In genomic region chr6:124911533-124912218, GRCm38 (mm10) we compare ENCODE assay signal across 10 mouse cellular contexts. TPM values are rescaled to one million over a fixed set of nuclear protein-coding genes. Genes with fewer than 3 reads are reported as not detected.
DNase-seq lines count a peak whose midpoint lies in the region; ATAC-seq and TF ChIP-seq lines count a peak whose summit lies in the region.
"Had no signal": no experiment of that assay in that cellular context is flagged by ENCODE, and none has a peak within 500 bp of the region (broad histone marks: within the 10 kb centered on the region; RNA-seq: fewer than 3 reads in every experiment).

Gene Lag3, minus strand, starts transcription at chr6:124911705.

- peaks cover 29% of the 10 kb centered on the region for H3K36me3 ChIP-seq in heart, embryonic 13.5 days
- H3K36me3 ChIP-seq in neural tube, embryonic 13.5 days = peaks cover 35% of the 10 kb centered on the region
- peaks cover 26% of the 10 kb centered on the region for H3K36me3 ChIP-seq in limb, embryonic 14.5 days (ENCODE audit: control insufficient read depth, insufficient read depth, low read length)
- H3K36me3 ChIP-seq: G1E had no signal

- WGBS in heart, embryonic 13.5 days = 18% methylated on average over 12 of the region's 13 CpGs
- WGBS in neural tube, embryonic 13.5 days = 25% methylated on average over 12 of the region's 13 CpGs
- 20% methylated on average over 11 of the region's 13 CpGs for WGBS in limb, embryonic 14.5 days

- no peak within 1 kb of the TSS for H3K4me3 ChIP-seq in heart, embryonic 13.5 days
- no peak within 1 kb of the TSS for H3K4me3 ChIP-seq in neural tube, embryonic 13.5 days
- no peak within 1 kb of the TSS for H3K4me3 ChIP-seq in limb, embryonic 14.5 days (replicated peaks; ENCODE audit: low read length)
- H3K4me3 ChIP-seq: liver, embryonic 13.5 days had no signal

- H3K9me3 ChIP-seq in heart, embryonic 13.5 days = no peaks in the 10 kb centered on the region
- no peaks in the 10 kb centered on the region for H3K9me3 ChIP-seq in neural tube, embryonic 13.5 days
- no peaks in the 10 kb centered on the region for H3K9me3 ChIP-seq in limb, embryonic 14.5 days (ENCODE audit: control insufficient read depth, low read length)
- H3K9me3 ChIP-seq: G1E; liver, embryonic 13.5 days had no signal

- H3K27me3 ChIP-seq in heart, embryonic 13.5 days (replicated peaks) = peaks cover 32% of the 10 kb centered on the region
- H3K27me3 ChIP-seq in neural tube, embryonic 13.5 days = no peaks in the 10 kb centered on the region
- H3K27me3 ChIP-seq in limb, embryonic 14.5 days (ENCODE audit: control insufficient read depth, insufficient read depth, low read length) = no peaks in the 10 kb centered on the region

- peak within 1 kb of the TSS; percentile 75 for H3K9ac ChIP-seq in heart, embryonic 13.5 days
- peak within 1 kb of the TSS; percentile 67; the same call in 1 of the 2 replicates for H3K9ac ChIP-seq in neural tube, embryonic 13.5 days
- peak within 1 kb of the TSS; percentile 40 for H3K9ac ChIP-seq in limb, embryonic 14.5 days (ENCODE audit: low read depth, low read length, severe bottlenecking)
- H3K9ac ChIP-seq: liver, embryonic 13.5 days had no signal

- ATAC-seq in heart, embryonic 13.5 days (ENCODE audit: extremely low read depth, insufficient number of reproducible peaks, low FRiP score, low TSS enrichment) = no peak
- no peak for ATAC-seq in neural tube, embryonic 13.5 days (ENCODE audit: low read depth)
- ATAC-seq in limb, embryonic 14.5 days (ENCODE audit: low FRiP score, low read depth) = no peak; the same call in 1 of the 2 replicates

- DNase-seq in heart, postnatal 14 days = no peak
- no peak for DNase-seq in neural tube, embryonic 10.5 days (ENCODE audit: extremely low spot score, low spot score)
- DNase-seq in limb, embryonic 14.5 days (ENCODE audit: low spot score) = no peak
- DNase-seq in thymus, postnatal 36 days = peak; percentile 61 to 78
- DNase-seq in frontal cortex, postnatal 10 days (ENCODE audit: low spot score in 2 of 2) = no peak
- DNase-seq in left cerebral cortex, adult 8-10 months (ENCODE audit: low spot score in 2 of 2) = no peak
- DNase-seq: liver, embryonic 13.5 days had no signal

- peaks cover 59% of the 10 kb centered on the region for H3K4me1 ChIP-seq in heart, embryonic 13.5 days
- H3K4me1 ChIP-seq in neural tube, embryonic 13.5 days (replicated peaks) = peaks cover 55% of the 10 kb centered on the region
- peaks cover 18% of the 10 kb centered on the region for H3K4me1 ChIP-seq in limb, embryonic 14.5 days (ENCODE audit: control insufficient read depth, insufficient read depth, low read length)

- TF ChIP-seq POLR2A in limb, embryonic 14.5 days (IDR thresholded peaks at IDR 0.05; ENCODE audit: borderline replicate concordance, extremely low read depth, insufficient read depth, insufficient read length) = no peak

- intact Hi-C loops in heart, postnatal 14 days (cut with DNase I) = no loop called here

- H3K4me2 ChIP-seq in heart, embryonic 13.5 days = peak within 1 kb of the TSS; percentile 52
- 0 out of 2 replicates have a peak within 1 kb of the TSS, but pooled peaks have one; percentile 7 for H3K4me2 ChIP-seq in neural tube, embryonic 13.5 days
- H3K4me2 ChIP-seq in limb, embryonic 14.5 days (replicated peaks; ENCODE audit: low read depth, low read length, severe bottlenecking) = peak within 1 kb of the TSS; percentile 29; the same call in 1 of the 2 replicates

- H3K27ac ChIP-seq in heart, embryonic 13.5 days (replicated peaks) = no peak within 1 kb of the TSS
- H3K27ac ChIP-seq in neural tube, embryonic 13.5 days (replicated peaks) = peak within 1 kb of the TSS; percentile 18; the same call in 1 of the 2 replicates
- H3K27ac ChIP-seq in limb, embryonic 14.5 days (replicated peaks; ENCODE audit: low read depth, low read length) = no peak within 1 kb of the TSS; the same call in 1 of the 2 replicates
- H3K27ac ChIP-seq: liver, embryonic 13.5 days had no signal

RNA-seq across cellular contexts. Expression of gene Lag3, which starts in this region (rescaled TPM):
- polyA plus RNA-seq in heart, embryonic 13.5 days (2015; fragmentation: Nextera tagmentation; extraction: Ambion mirVana) = 1.0 and 1.1 TPM in 2 replicates
- total RNA-seq in heart, postnatal 14 days (2021) = under 1 TPM; 0.62 to 0.80 TPM
- 2.2 and 3.2 TPM in 2 replicates for polyA plus RNA-seq in neural tube, embryonic 13.5 days (2015; fragmentation: Nextera tagmentation; extraction: Ambion mirVana)
- 2.3 and 3.2 TPM in 2 replicates for polyA plus RNA-seq in limb, embryonic 14.5 days (2012; rRNA removed)
- 2.0 and 2.6 TPM in 2 replicates for polyA plus RNA-seq in limb, embryonic 14.5 days (2014; fragmentation: Nextera tagmentation; extraction: Ambion mirVana)
- total RNA-seq in left cerebral cortex, adult 8-10 months (2022) = 10 to 100 TPM in 2 of 4 experiments, 1 to 10 TPM in 2; 2.4 to 12.6 (median 6.8) TPM
- polyA plus RNA-seq: G1E had no signal

Comparison
In these comparisons a context has a peak if more than half of its experiments do, and no peak if none do; other contexts are left out.
1. DNase-seq: peak in thymus, postnatal 36 days (2 of 2); none in heart, postnatal 14 days (0 of 2), neural tube, embryonic 10.5 days (single experiment), limb, embryonic 14.5 days (single experiment), frontal cortex, postnatal 10 days (0 of 2) and left cerebral cortex, adult 8-10 months (0 of 2).
2. Peak in every context shown above with its lines, with median percentiles within 50 percentile points of each other: H3K4me2 ChIP-seq and H3K9ac ChIP-seq.